Mouse (Mus musculus) kidney, adult 2 months (tissue): ENCODE measurements around the gene Zfp652. TPM values are rescaled to one million over a fixed set of nuclear protein-coding genes. Genes with fewer than 3 reads are reported as not detected.
"Not testable (repeated sequence)": the region's sequence is repeated elsewhere in the genome, so short reads cannot be mapped to it uniquely, and the experiment has no call there.

ENCODE experiments used
- DNase-seq: peaks from one replicate; pipeline ENCODE4 v3.0.0; 2021
- H3K27ac ChIP-seq: fragments of 200-500 bp; 2 replicates; pipeline ENCODE4 v1.5.1; 2012; ENCODE audit warnings: low read depth, low read length, control low read depth, inconsistent platforms; ENCODE audit not compliant: insufficient read depth
- H3K27me3 ChIP-seq: fragments of 200-500 bp; replicated peaks from 2 replicates; pipeline ENCODE4 v1.6.1; 2012; ENCODE audit warnings: mild to moderate bottlenecking, moderate library complexity, low read length, inconsistent platforms; ENCODE audit not compliant: control insufficient read depth, insufficient read depth
- H3K36me3 ChIP-seq: fragments of 200-500 bp; 2 replicates; pipeline ENCODE4 v1.6.1; 2012; ENCODE audit warnings: mild to moderate bottlenecking, moderate library complexity, low read length, inconsistent platforms; ENCODE audit not compliant: control insufficient read depth, insufficient read depth
- H3K4me1 ChIP-seq: fragments of 200-500 bp; 2 replicates; pipeline ENCODE4 v1.6.1; 2011; ENCODE audit warnings: low read length; ENCODE audit not compliant: control insufficient read depth, insufficient read depth
- H3K4me3 ChIP-seq: fragments of 200-500 bp; 2 replicates; pipeline ENCODE4 v1.5.1; 2011; ENCODE audit warnings: mild to moderate bottlenecking, low read depth, low read length, control low read depth; ENCODE audit not compliant: insufficient read depth
- CTCF ChIP-seq: fragments of 200-500 bp; conservative IDR thresholded peaks from 2 replicates; pipeline ENCODE4 v1.5.1; 2011; ENCODE audit warnings: low read depth, mild to moderate bottlenecking, control low read depth, low read length, moderate library complexity, mixed read lengths; ENCODE audit not compliant: insufficient read depth, insufficient read length
- POLR2A ChIP-seq: fragments of 200-500 bp; IDR thresholded peaks from one replicate; pipeline ENCODE4 v1.6.1; 2011; ENCODE audit warnings: low read depth, low read length, control low read depth
- whole genome bisulfite sequencing: fragments of 180-500 bp; shearing (Covaris S2); methylation state at CpG from one replicate; pipeline ENCODE4 v1.1.7; 2018; 5-methylcytosine and 5-hydroxymethylcytosine counted together
- polyA plus RNA-seq: library from polyadenylated mRNA; depleted of rRNA; stranded (reverse); fragments of >200 nt; gene quantifications from 2 replicates; pipeline ENCODE4 v1.2.3, GENCODE M21; 2012; rRNA removed

The Zfp652 gene
- 10.9 and 11.4 TPM in 2 replicates for polyA plus RNA-seq

GRCm38 (mm10) chr11:95712563-95713224 lies at the start of gene Zfp652:
Zfp652 (plus strand) TSS chr11:95712673.
- TF ChIP-seq CTCF (no peak), POLR2A (no peak)
- Histone ChIP-seq H3K36me3 (no peaks in the 10 kb centered on the region), H3K27ac (peak within 1 kb of the TSS; percentile 74), H3K4me3 (peak within 1 kb of the TSS; percentile 62), H3K4me1 (peaks cover 12% of the 10 kb centered on the region; the same call in 1 of the 2 replicates), H3K27me3 (no peaks in the 10 kb centered on the region)
- DNase-seq, result peak; percentile 93
- 3% methylated on average over 87 of the region's 103 CpGs for WGBS

DNA sequence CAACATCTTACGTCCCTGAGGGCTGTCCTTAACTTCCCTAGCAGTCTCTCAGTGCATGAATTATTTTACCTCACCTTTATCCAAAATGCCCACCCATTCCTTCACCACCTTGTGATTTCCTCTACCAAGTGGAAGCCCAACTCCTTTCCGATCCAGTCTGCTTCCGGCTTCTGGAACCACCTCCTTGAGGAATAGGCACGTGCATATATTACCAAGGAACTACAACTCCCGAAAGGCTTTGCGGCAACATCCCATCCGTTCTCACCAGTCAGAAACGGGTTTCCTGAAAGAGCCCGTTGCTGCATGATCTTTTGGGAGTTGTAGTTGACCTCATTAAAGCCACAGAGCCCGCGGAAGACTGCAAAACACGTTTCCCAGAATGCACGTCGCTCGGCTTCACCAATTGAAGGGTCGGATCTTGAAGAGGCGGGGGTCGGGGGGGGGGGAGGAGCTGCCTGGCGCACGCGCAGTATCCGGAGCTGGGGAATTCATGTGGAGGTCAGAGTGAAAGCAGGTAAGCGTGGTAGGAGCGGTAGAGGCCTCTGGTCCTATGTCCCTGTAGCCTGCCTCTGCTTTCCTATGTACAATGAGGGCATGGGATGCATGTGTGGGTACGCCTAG lies 45.8 kb upstream of the Zfp652 start, which contains the start of gene Phb:
TSS of gene Phb (plus strand) at position 429 of the 621 bp plus-strand sequence.
- TF ChIP-seq CTCF (no peak), POLR2A (peak; percentile 36)
- Histone ChIP-seq H3K4me1 (peaks cover 5% of the 10 kb centered on the region), H3K4me3 (peak within 1 kb of the TSS; percentile 71), H3K36me3 (peaks cover 3% of the 10 kb centered on the region; the same call in 1 of the 2 replicates), H3K27ac (peak within 1 kb of the TSS; percentile 79), H3K27me3 (no peaks in the 10 kb centered on the region)
- DNase-seq, result peak; percentile 99
- WGBS, result under 1% methylated on average over 25 of the region's 25 CpGs

DNA sequence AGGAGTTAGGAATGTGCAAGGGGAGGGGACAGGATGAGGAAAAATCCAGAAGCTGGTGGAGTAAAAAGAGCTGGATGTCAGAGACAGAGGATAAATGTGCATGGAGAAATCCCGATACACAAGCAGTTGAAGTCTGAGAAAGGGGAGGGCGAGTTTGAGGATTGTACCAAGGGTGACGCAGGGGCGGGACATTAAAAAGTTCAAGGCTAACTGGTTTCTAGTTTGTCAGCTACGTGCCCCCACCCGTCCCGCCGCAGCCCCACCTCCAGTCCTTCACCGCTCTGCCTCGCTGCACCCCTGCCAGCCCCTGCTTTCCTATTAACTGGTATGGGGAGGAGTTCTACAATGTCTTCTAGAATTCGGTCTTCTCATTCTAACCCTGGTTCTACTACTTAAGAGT lies 45.3 kb upstream of the Zfp652 start:
- peaks cover 5% of the 10 kb centered on the region; the same call in 1 of the 2 replicates for H3K36me3 ChIP-seq
- H3K27ac ChIP-seq, result peak overlapping the region; percentile 79
- no peak for TF ChIP-seq CTCF
- no peak for TF ChIP-seq POLR2A
- peak; percentile 82 for DNase-seq
- 3% methylated on average over 11 of the region's 11 CpGs for WGBS
- peaks cover 5% of the 10 kb centered on the region for H3K4me1 ChIP-seq
- no peaks in the 10 kb centered on the region for H3K27me3 ChIP-seq
- peak overlapping the region; percentile 71 for H3K4me3 ChIP-seq

DNA sequence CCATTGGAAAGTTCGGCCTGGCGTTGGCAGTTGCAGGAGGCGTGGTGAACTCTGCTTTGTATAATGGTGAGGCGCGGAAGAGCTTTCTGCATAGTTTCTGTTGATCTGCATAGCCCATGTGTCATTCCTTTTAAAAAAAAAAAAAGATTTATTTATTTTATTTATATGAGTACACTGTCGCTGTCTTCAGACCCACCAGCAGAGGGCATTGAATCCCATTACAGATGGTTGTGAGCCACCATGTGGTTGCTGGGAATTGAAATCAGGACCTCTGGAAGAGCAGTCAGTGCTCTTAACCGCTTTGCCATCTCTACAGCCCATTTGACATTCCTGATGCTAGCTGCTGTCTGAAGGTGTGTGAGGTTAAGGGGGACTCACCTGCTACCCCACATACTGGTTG lies 44.4 kb upstream of the Zfp652 start:
- H3K4me3 ChIP-seq, result peak overlapping the region; percentile 71

DNA sequence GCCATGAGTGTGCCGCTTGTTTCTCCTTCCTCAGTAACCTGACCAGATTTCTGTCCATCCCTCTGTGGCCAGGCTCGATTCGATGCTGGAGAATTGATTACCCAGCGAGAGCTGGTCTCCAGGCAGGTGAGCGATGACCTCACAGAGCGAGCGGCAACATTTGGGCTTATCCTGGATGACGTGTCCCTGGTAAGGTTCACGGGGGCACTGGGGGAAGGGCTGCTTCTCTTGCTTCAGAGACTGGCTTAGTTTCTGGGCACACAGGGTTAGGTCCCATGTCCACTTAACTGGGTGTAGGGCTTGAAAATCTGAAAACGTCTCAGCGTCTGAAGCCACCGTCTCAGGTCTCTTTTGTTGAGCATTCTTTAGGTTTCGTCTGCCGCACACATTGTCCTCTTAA lies 37.0 kb upstream of the Zfp652 start:
- Histone ChIP-seq H3K27ac (no peak overlapping the region), H3K36me3 (peaks cover 8% of the 10 kb centered on the region; the same call in 1 of the 2 replicates), H3K4me3 (no peak overlapping the region), H3K27me3 (no peaks in the 10 kb centered on the region), H3K4me1 (no peaks in the 10 kb centered on the region)
- WGBS, result 84% methylated on average over 14 of the region's 14 CpGs
- no peak for DNase-seq
- TF ChIP-seq CTCF, result no peak
- TF ChIP-seq POLR2A, result no peak

More for the DNA sequence above, 44.4 kb upstream of the Zfp652 start:
- not testable (repeated sequence) for DNase-seq, H3K4me1 ChIP-seq, H3K27me3 ChIP-seq, H3K36me3 ChIP-seq
- H3K27ac ChIP-seq, result peak overlapping the region; percentile 79; the same call in 1 of the 2 replicates
- 84% methylated on average over 7 of the region's 7 CpGs for WGBS

DNA sequence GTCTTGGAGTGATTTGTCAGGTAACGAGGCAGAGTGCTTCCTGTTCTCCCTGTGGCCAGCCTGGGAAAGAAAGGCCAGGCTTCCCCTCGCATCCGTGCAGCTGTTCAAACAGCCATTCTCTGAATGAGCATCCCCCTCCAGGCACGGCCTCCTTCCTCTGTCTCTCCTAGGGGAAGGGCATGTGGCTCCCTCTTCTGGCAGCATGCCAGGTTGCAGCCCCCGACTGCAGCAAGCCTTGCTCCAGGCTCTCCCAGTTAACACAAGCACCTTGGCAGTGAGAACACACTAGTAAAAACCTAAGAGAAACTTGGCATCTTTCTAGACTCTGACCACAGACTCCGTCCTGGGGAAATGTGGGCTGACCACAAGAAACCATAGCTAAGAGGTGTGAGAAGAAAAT lies 36.2 kb upstream of the Zfp652 start:
- TF ChIP-seq POLR2A (no peak), CTCF (no peak)
- H3K36me3 ChIP-seq, result peaks cover 8% of the 10 kb centered on the region; the same call in 1 of the 2 replicates
- WGBS, result 43% methylated on average over 6 of the region's 6 CpGs
- no peaks in the 10 kb centered on the region for H3K4me1 ChIP-seq
- H3K27ac ChIP-seq, result no peak overlapping the region
- peak; percentile 44 for DNase-seq
- no peak overlapping the region for H3K4me3 ChIP-seq
- no peaks in the 10 kb centered on the region for H3K27me3 ChIP-seq

DNA sequence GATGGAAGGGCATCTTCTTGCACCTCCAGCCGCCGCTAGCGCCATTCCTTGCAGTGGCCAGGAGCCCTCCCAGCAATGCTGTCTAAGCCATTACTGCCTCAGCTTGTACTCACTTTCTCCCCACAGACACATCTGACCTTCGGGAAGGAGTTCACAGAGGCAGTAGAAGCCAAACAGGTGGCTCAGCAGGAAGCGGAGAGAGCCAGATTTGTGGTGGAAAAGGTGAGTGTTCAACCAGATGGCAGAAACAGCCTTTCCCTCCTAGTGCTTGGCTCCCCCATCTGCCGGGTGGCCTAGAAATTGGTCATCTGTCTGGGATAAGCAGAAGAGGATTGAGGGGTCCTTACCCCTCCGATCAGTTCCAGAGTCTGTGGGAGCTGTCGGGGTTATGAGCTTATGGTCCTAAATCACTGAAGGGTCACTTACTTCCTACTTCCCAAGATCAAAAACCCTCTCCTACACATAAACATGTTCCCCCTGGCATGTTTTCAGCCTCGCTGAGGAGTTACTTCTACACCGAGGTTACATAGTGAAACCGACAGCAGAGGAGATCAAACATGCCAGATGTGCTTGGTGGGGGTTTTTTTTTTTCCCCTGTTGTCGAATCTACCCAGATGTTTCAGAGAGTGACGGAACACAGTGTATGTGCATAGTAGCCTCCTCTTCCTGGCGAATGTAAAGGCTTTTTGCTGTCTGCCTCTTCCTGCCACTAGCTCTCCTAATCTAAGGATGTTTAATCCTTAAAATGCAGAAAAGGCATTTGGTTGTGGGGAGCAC lies 34.4 kb upstream of the Zfp652 start:
- Histone ChIP-seq H3K4me1 (no peaks in the 10 kb centered on the region), H3K4me3 (no peak overlapping the region), H3K27me3 (no peaks in the 10 kb centered on the region), H3K27ac (no peak overlapping the region), H3K36me3 (peaks cover 3% of the 10 kb centered on the region; the same call in 1 of the 2 replicates)
- 79% methylated on average over 14 of the region's 14 CpGs for WGBS
- no peak for DNase-seq
- TF ChIP-seq POLR2A, result no peak
- TF ChIP-seq CTCF, result no peak
